Mouse (Mus musculus) heart, adult 18-20 months (tissue): ENCODE results near the gene Krcc1. TPM values are rescaled to one million over a fixed set of nuclear protein-coding genes. Genes with fewer than 3 reads are reported as not detected.

Experiments used
- DNase-seq, 2 experiments: peaks; one replicate each; pipeline ENCODE4 v3.0.0; 2021 to 2022; ENCODE audit warnings: mixed read lengths in 1 of 2
- microRNA-seq, 2 experiments: library from miRNA; unstranded; fragments of <30 nt; microRNA quantifications; one replicate each; pipeline ENCODE4 v1.2.0; 2022
- total RNA-seq, 2 experiments: library from RNA; stranded (reverse); gene quantifications; 2 replicates each; pipeline ENCODE4 v1.2.3; 2021

Gene Krcc1
- total RNA-seq, 2 experiments from 2014 or later: 60.6 to 63.9 TPM

DNA sequence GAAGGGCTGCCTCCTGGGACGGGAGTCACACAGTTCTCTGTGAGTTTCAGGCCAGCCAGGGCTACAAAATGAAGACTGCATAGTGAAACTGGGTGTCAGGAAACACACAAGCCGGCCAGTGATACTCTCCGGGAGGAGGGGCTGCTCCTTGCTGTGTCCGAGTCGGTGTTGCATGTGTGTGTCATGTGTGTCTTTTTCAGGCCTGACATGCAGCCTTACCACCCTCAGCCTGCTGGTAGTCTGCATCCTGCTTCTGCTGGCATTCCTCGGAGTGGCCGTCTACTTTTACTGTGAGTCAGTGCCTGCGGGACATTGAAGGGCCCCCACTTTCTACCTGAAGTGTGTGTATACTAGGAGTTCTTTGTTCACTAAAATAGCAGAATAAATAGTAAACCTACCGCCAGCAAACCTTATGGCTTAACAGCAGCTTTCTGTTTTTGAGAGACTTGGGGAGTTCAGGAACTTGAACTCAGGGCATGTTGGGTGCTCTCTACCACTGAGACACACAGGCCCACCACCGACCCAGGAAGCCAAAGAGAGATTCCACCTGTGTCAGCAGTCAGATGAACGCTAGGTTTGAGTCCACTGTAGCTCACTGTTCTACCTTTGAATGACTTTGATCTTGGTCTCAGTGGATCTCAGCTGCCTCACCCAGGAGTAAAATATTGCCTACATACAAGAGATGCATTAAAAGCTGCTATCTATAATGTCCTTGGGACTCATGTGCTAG, 60.9 kb downstream of the Krcc1 start:
- DNase-seq: no peak

DNA sequence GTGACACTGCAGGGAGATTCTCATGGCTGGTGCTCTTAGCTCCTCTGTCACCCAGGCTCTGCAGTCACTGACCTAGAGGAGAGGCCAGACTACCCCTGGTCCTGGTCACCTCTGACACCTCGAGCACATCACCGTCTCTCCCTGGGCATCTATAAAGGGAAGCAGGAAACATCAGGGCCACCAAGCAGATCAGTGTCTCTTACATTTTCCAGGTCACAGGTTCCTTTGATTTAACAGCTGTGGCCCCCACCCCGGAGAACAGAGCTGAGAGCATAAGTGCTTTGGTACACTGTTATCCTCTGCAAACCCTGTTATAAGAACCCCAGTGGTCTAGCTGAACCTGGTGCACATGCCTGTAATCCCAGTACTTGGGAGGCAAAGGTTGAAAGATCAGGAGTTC, 61.6 kb downstream of the Krcc1 start:
- no peak for DNase-seq

DNA sequence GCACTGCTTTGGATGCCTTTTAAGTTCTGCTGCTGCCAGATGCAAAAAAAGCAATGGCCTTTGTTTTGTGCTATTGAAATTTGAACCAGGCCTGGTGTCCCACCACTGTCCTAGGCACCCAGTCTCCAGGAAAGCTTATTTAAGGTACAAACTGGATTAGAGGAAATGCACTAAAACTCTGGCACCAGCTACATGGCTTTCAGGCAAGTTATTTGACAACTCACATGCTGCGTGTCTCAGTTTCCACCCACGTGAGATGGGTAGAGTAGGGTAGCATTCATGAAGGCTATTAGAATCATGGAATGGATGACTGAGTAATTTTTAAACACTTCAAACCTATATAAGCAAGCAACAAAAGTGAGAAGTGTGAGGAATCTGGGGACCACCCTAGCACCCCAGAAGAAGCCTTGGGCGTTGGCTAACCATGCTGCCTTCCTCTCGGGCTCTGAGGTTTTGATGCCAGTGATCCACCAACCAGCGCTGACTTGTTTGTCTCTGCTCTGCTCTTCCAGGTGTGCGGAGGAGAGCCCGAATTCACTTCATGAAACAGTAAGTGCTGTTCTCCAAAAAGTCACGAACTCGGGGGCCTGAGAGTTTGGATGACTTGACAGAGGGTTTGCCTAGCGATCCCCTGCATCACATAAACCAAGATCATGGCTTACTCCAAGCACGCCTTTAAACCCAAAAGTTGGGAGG, 62.2 kb downstream of the Krcc1 start:
- DNase-seq: no peak

Small RNA genes within 50 kb of the gene (microRNA-seq; reads per million reads assigned to microRNA genes)
- 18.6 to 19.3 reads per million in 2 experiments for gene Mir8112

Other genes with a start within 250 kb of the Krcc1 start
- 1 to 10 TPM; 4.1 to 5.3 TPM for gene Thnsl2, start 127.2 kb upstream of the Krcc1 start, total RNA-seq
- gene Fabp1, start 71.8 kb upstream of the Krcc1 start, total RNA-seq: not detected
- gene Smyd1, start 50.6 kb downstream of the Krcc1 start, total RNA-seq: 100 to 1,000 TPM; 337 to 360 TPM
- 1 to 10 TPM in 1 of 2 experiments, not detected in 1; 1.8 TPM for gene Cd8b1, start 51.1 kb downstream of the Krcc1 start, total RNA-seq
- gene Cd8a, start 101.8 kb downstream of the Krcc1 start, total RNA-seq: 1 to 10 TPM in 1 of 2 experiments, under 1 TPM in 1; 0.20 to 2.6 TPM
- gene Rmnd5a, start 169.0 kb downstream of the Krcc1 start, total RNA-seq: 10 to 100 TPM; 66.8 to 74.7 TPM
- gene Rnf103, start 222.2 kb downstream of the Krcc1 start, total RNA-seq: 10 to 100 TPM; 24.5 to 25.0 TPM